Mouse (Mus musculus) cerebellum, adult 2 months (tissue): ENCODE data around the gene Cass4. TPM values are rescaled to one million over a fixed set of nuclear protein-coding genes. Genes with fewer than 3 reads are reported as not detected.
A peak's percentile ranks its signal among the peaks of the same experiment; 100 is the strongest.

Experiments
- DNase-seq, 2 experiments: peaks; one replicate each; pipeline ENCODE4 v3.0.0; 2021
- H3K27ac ChIP-seq: fragments of 200-500 bp; 2 replicates; pipeline ENCODE4 v1.5.1; 2012; ENCODE audit warnings: low read length, control low read depth, inconsistent platforms; ENCODE audit not compliant: insufficient read depth
- H3K27me3 ChIP-seq: fragments of 200-500 bp; 2 replicates; pipeline ENCODE4 v1.6.1; 2012; ENCODE audit warnings: inconsistent platforms, mild to moderate bottlenecking, low read length, moderate library complexity; ENCODE audit not compliant: control insufficient read depth, insufficient read depth
- H3K4me1 ChIP-seq: fragments of 200-500 bp; 2 replicates; pipeline ENCODE4 v1.6.1; 2011; ENCODE audit warnings: low read length; ENCODE audit not compliant: control insufficient read depth, insufficient read depth
- H3K4me3 ChIP-seq: fragments of 200-500 bp; replicated peaks from 2 replicates; pipeline ENCODE3; 2011; ENCODE audit warnings: mild to moderate bottlenecking, low read depth, low read length, control low read depth; ENCODE audit not compliant: insufficient read depth
- CTCF ChIP-seq: fragments of 200-500 bp; IDR thresholded peaks from 2 replicates; pipeline ENCODE4 v1.5.1; 2011; ENCODE audit warnings: low read depth, mild to moderate bottlenecking, control low read depth, low read length, moderate library complexity, borderline replicate concordance; ENCODE audit not compliant: insufficient read depth
- POLR2A ChIP-seq: fragments of 200-500 bp; IDR thresholded peaks from 2 replicates; pipeline ENCODE4 v1.6.1; 2011; ENCODE audit warnings: low read length, control low read depth, borderline replicate concordance; ENCODE audit not compliant: insufficient read depth
- WGBS: fragments of 180-500 bp; shearing (Covaris S2); methylation state at CpG from one replicate; pipeline ENCODE4 v1.1.7; 2018; 5-methylcytosine and 5-hydroxymethylcytosine counted together
- polyA plus RNA-seq: library from polyadenylated mRNA; depleted of rRNA; stranded (reverse); fragments of >200 nt; gene quantifications from 2 replicates; pipeline ENCODE4 v1.2.3, GENCODE M21; 2012

Cass4 gene
- polyA plus RNA-seq, 1 experiment = 0.11 TPM

DNA sequence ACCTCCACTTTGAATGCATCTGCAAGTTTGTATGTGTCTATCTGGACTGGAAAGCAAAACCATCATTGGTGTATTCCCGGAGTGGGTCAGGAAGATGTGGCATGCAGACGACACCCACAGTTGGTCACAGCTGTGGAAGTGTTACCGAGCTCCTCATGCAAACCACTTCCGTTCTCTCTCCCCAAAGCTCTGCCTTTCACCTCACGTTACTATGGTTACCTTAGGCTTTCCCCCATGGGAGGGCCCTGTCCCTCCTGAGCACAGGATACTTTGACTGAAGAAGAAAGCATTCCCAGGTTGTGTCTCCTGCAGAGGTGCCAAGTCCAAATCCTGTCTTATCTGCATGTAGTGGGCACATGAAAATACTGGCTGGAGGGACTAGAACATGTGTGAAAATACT is 40.2 kb downstream of the Cass4 start:
- DNase-seq = no peak
- no peaks in the 10 kb centered on the region for H3K27me3 ChIP-seq
- H3K4me3 ChIP-seq = no peak overlapping the region
- TF ChIP-seq POLR2A (no peak), CTCF (no peak)
- H3K27ac ChIP-seq = no peak overlapping the region
- WGBS = 52% methylated on average over 5 of the region's 5 CpGs
- H3K4me1 ChIP-seq = no peaks in the 10 kb centered on the region

DNA sequence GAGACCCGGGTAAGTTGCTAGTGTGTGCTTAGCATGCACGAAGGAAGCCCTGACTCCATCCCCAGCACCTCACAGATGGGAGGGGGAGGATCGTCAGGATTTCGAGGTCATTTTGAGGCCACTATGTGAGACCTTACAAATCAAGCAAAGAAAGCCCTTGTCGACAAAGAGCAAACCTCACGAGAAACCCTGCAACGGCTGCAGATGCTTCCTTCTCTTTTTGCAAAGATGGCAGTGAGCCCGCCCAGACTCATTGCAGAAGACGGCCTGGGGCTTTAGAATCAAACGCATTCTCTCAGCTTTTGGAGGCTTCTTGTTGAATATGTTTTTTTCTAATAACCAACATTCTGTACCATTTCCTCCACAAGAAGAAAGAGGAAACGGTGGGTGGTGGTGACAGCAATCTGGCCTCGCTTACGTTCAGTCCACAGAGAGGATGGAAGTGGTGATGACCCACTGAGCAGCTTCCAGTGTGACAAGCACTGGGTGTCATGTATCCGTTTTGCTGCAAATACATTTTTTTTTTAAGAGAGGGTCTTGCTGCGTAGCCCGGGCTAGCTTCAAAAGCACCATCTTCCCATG is 43.9 kb downstream of the Cass4 start:
- 67% methylated on average over 16 of the region's 16 CpGs for WGBS
- no peak for TF ChIP-seq POLR2A
- TF ChIP-seq CTCF = no peak
- Histone ChIP-seq H3K27me3 (no peaks in the 10 kb centered on the region), H3K4me3 (no peak overlapping the region), H3K27ac (no peak overlapping the region), H3K4me1 (peaks cover 5% of the 10 kb centered on the region; the same call in 1 of the 2 replicates)
- no peak for DNase-seq

DNA sequence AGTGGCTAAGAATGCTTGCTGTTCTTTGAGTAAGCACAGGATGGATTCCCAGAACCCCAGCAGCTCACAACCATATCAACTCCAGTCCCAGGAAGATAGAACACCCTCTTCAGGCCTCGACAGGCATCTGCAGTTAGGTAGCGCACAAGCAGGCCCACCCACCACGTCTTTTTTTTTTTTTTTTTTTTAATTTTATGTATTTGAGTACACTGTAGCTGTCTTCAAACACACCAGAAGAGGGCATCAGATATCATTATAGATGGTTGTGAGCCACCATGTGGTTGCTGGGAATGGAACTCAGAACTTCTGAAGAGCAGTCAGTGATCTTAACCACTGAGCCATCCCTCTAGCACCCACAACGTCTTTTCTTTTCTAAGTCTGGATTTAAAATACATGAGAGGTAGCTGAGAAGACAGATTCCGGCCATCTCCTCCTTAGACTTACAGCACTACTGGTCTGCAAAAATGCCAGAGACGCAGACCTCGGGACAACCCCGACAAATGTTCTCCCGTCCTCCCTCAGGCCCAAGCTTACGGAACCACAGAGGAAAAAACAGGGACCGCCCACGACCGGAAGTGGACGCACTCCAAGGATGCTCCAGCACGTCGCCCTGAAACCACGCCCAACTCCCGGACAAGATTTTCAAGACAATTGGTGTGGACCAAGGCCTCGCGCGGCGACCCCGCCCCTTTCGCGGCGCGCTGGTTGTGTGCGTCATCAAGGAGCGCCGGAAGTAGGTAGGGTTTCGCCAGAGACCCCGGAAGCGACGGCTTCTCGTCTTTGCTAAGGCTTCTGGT is 46.4 kb downstream of the Cass4 start, which contains the start of gene Rtf2:
Gene Rtf2, plus strand, starts transcription at position 714 of the 797 bp plus-strand sequence.
- DNase-seq = peak; percentile 99 to 100
- WGBS = under 1% methylated on average over 35 of the region's 35 CpGs
- Histone ChIP-seq H3K4me3 (peak within 1 kb of the TSS; percentile 96), H3K27ac (peak within 1 kb of the TSS; percentile 18; the same call in 1 of the 2 replicates), H3K27me3 (no peaks in the 10 kb centered on the region), H3K4me1 (peaks cover 5% of the 10 kb centered on the region; the same call in 1 of the 2 replicates)
- TF ChIP-seq CTCF (no peak), POLR2A (peak; percentile 45; the same call in 1 of the 2 replicates)

DNA sequence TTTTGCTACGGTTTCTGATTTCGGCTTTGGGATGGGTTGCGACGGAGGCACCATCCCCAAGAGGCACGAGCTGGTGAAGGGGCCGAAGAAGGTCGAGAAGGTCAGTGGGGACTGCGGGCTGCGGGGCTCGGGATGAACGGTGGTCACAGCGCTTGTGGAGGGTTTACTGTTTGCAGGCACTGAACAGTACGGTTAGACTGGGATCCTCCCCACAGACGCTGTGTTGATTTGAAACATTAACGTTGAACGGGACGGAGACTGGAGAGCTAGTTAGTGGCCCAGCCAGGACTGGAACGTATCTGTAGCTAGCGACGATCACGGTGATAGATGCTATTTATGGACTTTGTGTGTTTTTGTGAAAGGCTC is 47.0 kb downstream of the Cass4 start:
- no peak for DNase-seq
- Histone ChIP-seq H3K4me1 (peaks cover 5% of the 10 kb centered on the region; the same call in 1 of the 2 replicates), H3K27ac (peak overlapping the region; percentile 18; the same call in 1 of the 2 replicates), H3K27me3 (no peaks in the 10 kb centered on the region), H3K4me3 (peak overlapping the region; percentile 96)
- no peak for TF ChIP-seq POLR2A
- no peak for TF ChIP-seq CTCF
- under 1% methylated on average over 21 of the region's 21 CpGs for WGBS

DNA sequence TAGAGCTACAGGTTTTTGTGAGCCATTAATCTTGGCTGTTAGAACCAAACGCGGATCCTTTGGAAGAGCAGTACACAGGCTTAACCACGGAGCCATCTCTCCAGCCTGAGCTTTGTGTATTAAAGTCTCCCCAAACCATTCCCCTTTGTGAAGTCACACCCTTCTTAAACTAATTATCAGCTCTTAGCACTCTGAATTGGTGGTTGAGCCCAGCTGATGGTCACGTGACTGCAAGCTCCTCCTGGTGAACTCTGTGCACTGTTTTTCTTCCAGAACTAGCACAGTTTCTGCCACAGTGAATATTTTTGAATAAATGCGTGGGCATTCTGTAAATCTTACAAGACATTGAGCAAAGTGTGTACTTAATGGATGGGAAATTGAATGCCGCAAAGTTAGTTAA is 47.6 kb downstream of the Cass4 start:
- WGBS = 31% methylated on average over 6 of the region's 6 CpGs
- no peak for DNase-seq
- no peak overlapping the region for H3K27ac ChIP-seq
- peaks cover 5% of the 10 kb centered on the region; the same call in 1 of the 2 replicates for H3K4me1 ChIP-seq
- TF ChIP-seq CTCF (no peak), POLR2A (no peak)
- H3K27me3 ChIP-seq = no peaks in the 10 kb centered on the region
- peak overlapping the region; percentile 96 for H3K4me3 ChIP-seq

DNA sequence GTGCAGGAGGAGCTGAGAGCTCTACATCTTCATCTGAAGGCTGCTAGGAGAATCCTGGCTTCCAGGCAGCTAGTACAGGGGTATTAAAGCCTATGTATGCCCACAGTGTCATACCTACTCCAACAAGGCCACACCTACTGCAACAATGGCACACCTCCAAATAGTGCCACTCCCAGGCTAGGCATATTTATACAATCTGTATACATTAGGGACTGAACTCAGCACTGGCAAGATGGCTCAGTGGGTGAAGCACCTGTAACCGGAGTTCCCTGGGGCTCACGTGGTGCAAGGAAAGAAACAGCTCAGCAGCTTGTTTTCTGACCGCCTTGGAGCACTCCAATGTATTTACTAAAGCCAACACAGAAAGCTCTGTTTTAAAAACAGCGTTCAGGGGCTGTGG is 52.0 kb downstream of the Cass4 start:
- H3K4me3 ChIP-seq = no peak overlapping the region
- H3K4me1 ChIP-seq = peaks cover 2% of the 10 kb centered on the region; the same call in 1 of the 2 replicates
- H3K27ac ChIP-seq = no peak overlapping the region
- no peak for TF ChIP-seq POLR2A
- no peak for TF ChIP-seq CTCF
- WGBS = 92% methylated on average over 4 of the region's 4 CpGs
- H3K27me3 ChIP-seq = no peaks in the 10 kb centered on the region
- no peak for DNase-seq

DNA sequence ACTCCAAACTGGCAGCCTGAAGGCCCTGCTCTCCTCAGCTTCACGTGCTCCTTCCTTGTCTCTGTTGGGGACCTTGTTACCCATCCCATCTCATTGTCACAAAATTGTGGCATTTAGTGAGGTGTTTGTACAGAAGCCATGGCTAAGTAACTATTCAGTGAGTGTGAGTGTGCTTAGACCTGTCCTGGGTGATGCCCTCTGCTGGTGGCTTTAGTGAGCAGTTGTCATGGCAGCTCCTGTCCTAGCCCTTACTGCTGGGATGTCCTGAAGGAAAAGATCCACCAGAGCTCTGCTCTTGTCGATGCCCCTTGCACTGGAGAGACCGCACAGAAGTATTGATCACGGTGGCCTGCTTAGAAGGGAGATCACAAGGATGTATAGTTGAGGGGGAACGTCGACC is 53.7 kb downstream of the Cass4 start:
- H3K4me3 ChIP-seq = no peak overlapping the region
- TF ChIP-seq CTCF = peak; percentile 22; the same call in 1 of the 2 replicates
- no peak for TF ChIP-seq POLR2A
- no peak overlapping the region for H3K27ac ChIP-seq
- no peaks in the 10 kb centered on the region for H3K27me3 ChIP-seq
- DNase-seq = no peak
- no peaks in the 10 kb centered on the region for H3K4me1 ChIP-seq
- WGBS = 89% methylated on average over 6 of the region's 6 CpGs
